Mouse (Mus musculus) stomach, embryonic 15.5 days (tissue): ENCODE measurements around the gene Ube3b. TPM values are rescaled to one million over a fixed set of nuclear protein-coding genes. Genes with fewer than 3 reads are reported as not detected.
A peak's percentile ranks its signal among the peaks of the same experiment; 100 is the strongest.

Experiments used
- ATAC-seq: fragments of 200-750 bp; cut with Nextera tagmentation; 2 replicates; pipeline ENCODE4 v1.8.0; 2017; ENCODE audit warnings: low read depth, moderate number of reproducible peaks, moderate TSS enrichment; ENCODE audit not compliant: insufficient read depth, low FRiP score
- H3K27ac ChIP-seq: fragments of 300-500 bp; sonication (generic); 2 replicates; pipeline ENCODE4 v1.5.1; 2015; ENCODE audit warnings: mild to moderate bottlenecking, inconsistent platforms
- H3K27me3 ChIP-seq: fragments of 300-500 bp; sonication (generic); replicated peaks from 2 replicates; pipeline ENCODE4 v1.6.1; 2015; ENCODE audit warnings: inconsistent platforms
- H3K36me3 ChIP-seq: fragments of 300-500 bp; sonication (generic); 2 replicates; pipeline ENCODE4 v1.6.1; 2015; ENCODE audit warnings: inconsistent platforms
- H3K4me1 ChIP-seq: fragments of 300-500 bp; sonication (generic); 2 replicates; pipeline ENCODE4 v1.6.1; 2015; ENCODE audit warnings: inconsistent platforms
- H3K4me2 ChIP-seq: fragments of 300-500 bp; sonication (generic); 2 replicates; pipeline ENCODE4 v1.6.1; 2015; ENCODE audit warnings: mild to moderate bottlenecking, inconsistent platforms
- H3K4me3 ChIP-seq: fragments of 300-500 bp; sonication (generic); replicated peaks from 2 replicates; pipeline ENCODE4 v1.5.1; 2015; ENCODE audit warnings: inconsistent platforms
- H3K9ac ChIP-seq: fragments of 300-500 bp; sonication (generic); 2 replicates; pipeline ENCODE4 v1.6.1; 2015; ENCODE audit warnings: inconsistent platforms
- H3K9me3 ChIP-seq: fragments of 300-500 bp; sonication (generic); 2 replicates; pipeline ENCODE4 v1.6.1; 2016; ENCODE audit warnings: inconsistent platforms
- WGBS: fragments of 180-500 bp; shearing (Covaris S2); methylation state at CpG from one replicate; pipeline ENCODE4 v1.1.7; 2015; 5-methylcytosine and 5-hydroxymethylcytosine counted together
- polyA plus RNA-seq: library from polyadenylated mRNA; unstranded; fragments of >200 nt; fragmentation: Nextera tagmentation; extraction: Ambion mirVana; gene quantifications from 2 replicates; pipeline ENCODE4 v1.2.1, GENCODE M21; 2015

Gene Ube3b
- polyA plus RNA-seq, 1 experiment from 2014 or later: 36.1 TPM

DNA sequence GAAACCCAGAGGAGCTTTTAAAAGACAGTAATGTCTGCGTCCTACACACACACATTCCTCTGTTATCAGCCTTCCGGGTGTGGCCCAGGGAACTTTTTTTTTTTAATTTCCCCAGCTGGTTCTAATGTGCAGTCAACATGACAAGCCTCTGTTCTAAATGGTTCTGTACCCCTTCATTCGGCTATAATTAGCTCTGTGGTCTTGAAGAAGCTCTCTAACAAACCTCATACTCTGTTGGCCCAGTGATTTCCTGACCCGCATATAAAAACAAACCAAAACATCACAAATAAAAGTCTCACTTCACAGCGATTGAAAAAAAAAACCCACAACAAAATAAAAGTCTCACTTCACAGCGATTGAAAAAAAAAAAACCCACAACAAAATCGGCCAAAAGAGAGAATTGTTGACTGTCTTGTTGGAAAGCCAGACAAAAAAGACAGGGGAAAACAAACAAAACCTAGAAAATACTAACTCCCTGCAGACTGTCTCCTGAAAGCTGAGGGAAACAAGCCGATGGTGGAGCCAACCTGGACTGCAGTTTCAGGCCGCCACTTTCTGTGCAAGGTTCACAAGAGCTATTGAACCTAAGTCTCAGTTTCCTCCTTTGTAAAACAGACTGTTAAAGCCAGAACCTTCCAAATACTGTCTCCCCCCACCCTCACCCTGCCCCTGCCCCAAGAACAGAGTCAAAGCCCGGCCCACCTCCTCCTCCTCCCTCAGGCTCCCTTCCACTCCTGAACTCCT, 2.1 kb upstream of the Ube3b start:
- no peaks in the 10 kb centered on the region for H3K9me3 ChIP-seq
- H3K4me2 ChIP-seq: peak overlapping the region; percentile 76
- H3K9ac ChIP-seq: no peak overlapping the region
- no peak for ATAC-seq
- peaks cover 16% of the 10 kb centered on the region; the same call in 1 of the 2 replicates for H3K36me3 ChIP-seq
- peaks cover 64% of the 10 kb centered on the region for H3K4me1 ChIP-seq
- WGBS: 45% methylated on average over 10 of the region's 10 CpGs
- peak overlapping the region; percentile 91 for H3K27ac ChIP-seq
- no peaks in the 10 kb centered on the region for H3K27me3 ChIP-seq
- H3K4me3 ChIP-seq: peak overlapping the region; percentile 89

DNA sequence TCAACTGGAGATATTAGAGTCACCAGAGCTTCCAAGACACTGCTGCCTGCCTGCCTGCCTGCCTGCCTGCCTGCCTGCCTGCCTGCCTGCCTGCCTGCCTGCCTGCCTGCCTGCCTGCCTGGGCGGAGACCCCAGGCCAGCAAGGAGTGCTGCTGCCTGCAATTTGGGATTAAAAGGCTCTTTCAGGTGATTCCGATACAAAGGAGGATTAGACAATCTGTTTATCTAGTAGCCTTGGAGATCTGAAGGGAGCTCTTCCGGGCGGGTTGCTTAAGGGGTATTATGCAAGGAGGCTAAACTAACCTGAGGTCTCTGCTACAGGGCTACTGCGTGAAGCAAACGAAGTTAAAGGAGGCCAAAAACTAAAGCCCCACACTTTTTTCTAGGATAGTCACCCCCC, 1.5 kb upstream of the Ube3b start:
- peaks cover 58% of the 10 kb centered on the region for H3K4me1 ChIP-seq
- WGBS: 36% methylated on average over 6 of the region's 6 CpGs

DNA sequence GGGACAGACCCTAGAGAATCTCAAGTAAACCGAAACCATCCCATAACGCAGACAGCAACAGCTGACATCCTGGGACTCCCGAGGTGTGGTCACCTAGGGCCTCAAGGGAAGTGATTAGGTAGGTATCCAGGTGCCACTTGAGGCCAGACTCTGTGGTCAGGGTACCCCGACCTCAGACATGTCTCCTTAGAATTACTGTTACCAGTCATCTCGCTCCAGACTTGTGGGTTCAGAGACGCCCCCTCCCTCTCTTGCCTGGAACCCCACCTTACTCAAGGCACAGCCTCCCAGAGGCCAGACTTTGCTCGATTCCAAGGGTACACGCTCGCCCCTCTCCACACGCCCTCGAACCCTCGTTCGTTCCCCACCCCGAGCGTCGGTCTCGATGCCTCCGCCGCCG, 644 bp upstream of the Ube3b start:
- Histone ChIP-seq H3K4me3 (peak overlapping the region; percentile 89), H3K27me3 (no peaks in the 10 kb centered on the region), H3K9ac (peak overlapping the region; percentile 76), H3K27ac (peak overlapping the region; percentile 91), H3K9me3 (no peaks in the 10 kb centered on the region), H3K4me2 (peak overlapping the region; percentile 76), H3K4me1 (peaks cover 50% of the 10 kb centered on the region), H3K36me3 (peaks cover 10% of the 10 kb centered on the region; the same call in 1 of the 2 replicates)
- 1% methylated on average over 20 of the region's 20 CpGs for WGBS
- peak; percentile 19; the same call in 1 of the 2 replicates for ATAC-seq

More for the DNA sequence above, 1.5 kb upstream of the Ube3b start:
- Histone ChIP-seq H3K27me3 (no peaks in the 10 kb centered on the region), H3K4me3 (peak overlapping the region; percentile 89), H3K36me3 (0 out of 2 replicates have a peak, but pooled peaks cover 10% of the 10 kb centered on the region), H3K9me3 (no peaks in the 10 kb centered on the region), H3K27ac (peak overlapping the region; percentile 91), H3K4me2 (peak overlapping the region; percentile 76), H3K9ac (no peak overlapping the region)
- no peak for ATAC-seq

DNA sequence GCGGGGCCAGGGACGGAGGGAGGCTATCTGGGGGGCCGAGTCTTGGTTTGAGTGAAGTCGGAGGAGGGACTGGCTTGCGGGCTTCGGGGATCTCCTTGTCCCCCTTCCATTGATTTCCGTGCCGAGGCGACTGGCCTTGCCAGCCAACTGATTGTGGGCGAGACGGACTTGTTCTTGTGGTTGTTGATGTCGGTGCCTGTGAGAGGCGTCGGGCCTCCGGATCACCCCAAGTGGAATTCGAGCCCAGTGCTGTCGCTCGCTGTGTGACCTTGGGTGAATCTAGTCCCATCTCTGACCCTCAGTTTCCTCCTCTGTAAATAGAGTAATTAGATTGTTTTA, 575 bp downstream of the Ube3b start:
- peak overlapping the region; percentile 91 for H3K27ac ChIP-seq
- no peaks in the 10 kb centered on the region for H3K9me3 ChIP-seq
- H3K27me3 ChIP-seq: no peaks in the 10 kb centered on the region
- H3K4me3 ChIP-seq: peak overlapping the region; percentile 89
- WGBS: under 1% methylated on average over 18 of the region's 18 CpGs
- peak; percentile 4; the same call in 1 of the 2 replicates for ATAC-seq
- peak overlapping the region; percentile 99 for H3K9ac ChIP-seq
- H3K4me1 ChIP-seq: peaks cover 44% of the 10 kb centered on the region
- H3K36me3 ChIP-seq: peaks cover 16% of the 10 kb centered on the region
- H3K4me2 ChIP-seq: peak overlapping the region; percentile 76

DNA sequence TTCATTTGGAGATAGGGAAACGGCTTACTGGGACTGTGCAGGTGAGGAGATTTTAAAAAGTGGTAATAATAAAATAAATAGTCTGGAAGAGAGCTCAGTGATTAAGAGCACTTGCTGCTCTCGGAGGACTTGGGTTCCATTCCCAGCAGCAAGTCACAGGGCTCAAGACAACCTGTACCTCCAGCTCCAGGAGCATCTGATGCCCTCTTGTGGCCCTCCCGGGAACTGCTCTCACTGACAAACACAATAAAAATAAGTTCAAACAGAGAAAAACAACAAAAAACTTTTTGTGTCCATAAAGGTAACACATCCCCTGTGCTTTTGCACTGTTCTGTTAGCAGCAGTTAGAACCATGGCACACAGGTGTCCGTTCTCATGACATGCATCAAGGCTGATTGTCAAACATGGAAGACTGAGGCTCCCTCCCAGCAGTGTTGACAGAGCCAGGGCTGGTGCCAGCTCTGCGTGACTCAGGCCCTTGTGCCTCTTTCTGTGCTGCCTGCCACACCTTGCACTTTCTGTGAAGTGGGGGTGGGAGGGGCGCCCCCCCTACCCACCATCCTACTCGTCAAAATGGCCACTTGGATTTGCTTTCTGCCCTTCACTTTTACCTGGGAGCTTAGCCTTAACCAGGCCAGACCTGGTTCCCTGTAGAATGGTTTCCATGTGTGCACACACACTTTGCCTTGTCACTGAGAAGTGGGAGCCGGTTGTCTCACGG, 2.9 kb downstream of the Ube3b start:
- Histone ChIP-seq H3K27me3 (no peaks in the 10 kb centered on the region), H3K9ac (no peak overlapping the region), H3K36me3 (peaks cover 32% of the 10 kb centered on the region), H3K4me2 (no peak overlapping the region), H3K9me3 (no peaks in the 10 kb centered on the region), H3K4me3 (no peak overlapping the region), H3K27ac (no peak overlapping the region), H3K4me1 (peaks cover 22% of the 10 kb centered on the region)
- no peak for ATAC-seq
- 83% methylated on average over 9 of the region's 9 CpGs for WGBS

DNA sequence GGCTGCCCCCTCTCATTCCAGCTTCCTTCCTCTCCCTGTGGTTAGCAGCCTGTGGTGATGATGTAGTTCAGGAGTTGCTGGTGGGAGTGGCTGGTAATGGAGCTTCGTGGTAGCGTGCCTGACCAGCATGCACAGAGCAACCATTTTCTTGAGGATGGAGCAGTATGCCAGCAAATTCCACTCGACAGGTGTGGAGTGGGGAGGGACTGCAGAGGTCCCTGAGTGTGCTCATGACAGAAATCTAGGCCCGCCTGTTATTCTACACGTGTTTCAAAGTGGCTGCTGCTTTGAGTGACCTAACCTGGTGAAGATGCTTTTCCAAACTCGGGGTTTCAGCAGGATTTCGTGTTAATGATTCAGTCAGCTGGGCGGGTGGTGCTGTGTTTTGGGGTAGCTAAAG, 4.0 kb downstream of the Ube3b start:
- WGBS: 91% methylated on average over 8 of the region's 8 CpGs
- no peaks in the 10 kb centered on the region for H3K9me3 ChIP-seq
- H3K4me2 ChIP-seq: no peak overlapping the region
- H3K4me3 ChIP-seq: no peak overlapping the region
- H3K9ac ChIP-seq: no peak overlapping the region
- H3K36me3 ChIP-seq: peaks cover 42% of the 10 kb centered on the region
- no peak for ATAC-seq
- no peaks in the 10 kb centered on the region for H3K27me3 ChIP-seq
- H3K27ac ChIP-seq: no peak overlapping the region
- peaks cover 12% of the 10 kb centered on the region for H3K4me1 ChIP-seq

DNA sequence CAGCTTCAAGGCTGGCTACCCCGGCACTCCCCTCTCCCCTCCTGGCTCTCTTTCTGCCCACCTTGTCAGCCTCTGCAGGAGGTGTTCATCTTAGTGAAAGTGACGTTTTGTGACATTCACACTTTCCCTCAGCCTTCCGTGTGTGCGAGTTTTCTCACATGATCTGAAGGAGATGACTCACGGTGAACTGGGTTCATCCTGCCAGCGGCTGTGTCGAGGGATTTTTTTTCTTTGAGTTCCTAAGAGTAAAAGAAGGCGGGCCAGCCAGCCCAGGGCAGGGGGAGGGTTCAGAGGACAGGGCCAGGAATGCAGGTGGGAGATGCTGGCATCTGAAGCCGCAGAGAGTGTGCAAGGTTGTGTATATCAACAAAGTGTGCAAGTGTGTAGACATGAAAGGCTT, 12.8 kb downstream of the Ube3b start:
- H3K27me3 ChIP-seq: no peaks in the 10 kb centered on the region
- H3K36me3 ChIP-seq: peaks cover 70% of the 10 kb centered on the region
- H3K4me3 ChIP-seq: no peak overlapping the region
- H3K4me2 ChIP-seq: no peak overlapping the region
- H3K9ac ChIP-seq: no peak overlapping the region
- H3K9me3 ChIP-seq: no peaks in the 10 kb centered on the region
- H3K4me1 ChIP-seq: no peaks in the 10 kb centered on the region
- H3K27ac ChIP-seq: no peak overlapping the region
- WGBS: 76% methylated on average over 9 of the region's 9 CpGs
- no peak for ATAC-seq

DNA sequence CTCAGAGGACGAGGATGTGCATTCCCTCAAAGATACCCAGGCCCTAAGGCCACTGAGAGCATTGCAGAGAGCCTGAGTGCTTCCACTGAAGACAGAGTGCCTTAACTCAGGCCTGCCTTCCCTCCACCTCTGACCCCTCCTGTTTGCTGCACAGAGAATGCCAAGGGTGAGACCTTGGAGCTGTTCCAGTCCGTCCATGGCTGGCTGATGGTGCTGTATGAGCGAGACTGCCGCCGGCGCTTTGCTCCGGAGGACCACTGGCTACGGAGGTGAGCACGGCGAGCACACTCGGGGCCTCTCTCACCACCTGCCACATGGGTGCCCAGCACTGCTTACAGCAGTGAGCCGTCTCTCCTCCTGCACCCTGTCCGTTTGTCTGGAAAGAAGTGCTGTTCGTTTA, 26.2 kb downstream of the Ube3b start:
- WGBS: 93% methylated on average over 14 of the region's 14 CpGs
- no peak for ATAC-seq
- no peak overlapping the region for H3K27ac ChIP-seq

DNA sequence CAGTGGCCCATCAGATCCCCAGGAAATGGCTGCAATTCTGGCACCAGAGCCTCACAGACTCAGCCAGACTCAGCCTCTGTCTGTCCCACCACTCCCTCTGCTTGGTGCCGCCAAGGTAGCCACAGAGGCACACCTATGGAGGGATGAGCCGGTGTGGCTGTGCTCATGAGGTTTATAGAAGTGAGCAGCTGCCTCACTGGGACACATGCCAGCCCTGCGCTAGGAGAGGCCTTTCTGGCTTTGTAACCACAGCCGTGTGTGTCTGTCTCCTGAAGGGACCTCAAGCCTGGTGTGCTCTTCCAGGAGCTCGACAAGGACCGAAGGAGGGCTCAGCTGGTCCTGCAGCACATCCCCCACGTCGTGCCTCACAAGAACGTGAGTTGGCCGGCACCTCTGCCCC, 26.9 kb downstream of the Ube3b start:
- Histone ChIP-seq H3K9ac (no peak overlapping the region), H3K4me3 (no peak overlapping the region), H3K4me1 (no peaks in the 10 kb centered on the region), H3K27ac (no peak overlapping the region), H3K36me3 (peaks cover 93% of the 10 kb centered on the region), H3K4me2 (no peak overlapping the region), H3K27me3 (no peaks in the 10 kb centered on the region), H3K9me3 (no peaks in the 10 kb centered on the region)
- ATAC-seq: no peak
- 79% methylated on average over 10 of the region's 10 CpGs for WGBS

More for the DNA sequence above, 26.2 kb downstream of the Ube3b start:
- H3K4me1 ChIP-seq: no peaks in the 10 kb centered on the region
- H3K4me2 ChIP-seq: no peak overlapping the region
- H3K9me3 ChIP-seq: no peaks in the 10 kb centered on the region
- H3K27me3 ChIP-seq: no peaks in the 10 kb centered on the region
- H3K9ac ChIP-seq: no peak overlapping the region
- H3K36me3 ChIP-seq: peaks cover 93% of the 10 kb centered on the region
- no peak overlapping the region for H3K4me3 ChIP-seq

DNA sequence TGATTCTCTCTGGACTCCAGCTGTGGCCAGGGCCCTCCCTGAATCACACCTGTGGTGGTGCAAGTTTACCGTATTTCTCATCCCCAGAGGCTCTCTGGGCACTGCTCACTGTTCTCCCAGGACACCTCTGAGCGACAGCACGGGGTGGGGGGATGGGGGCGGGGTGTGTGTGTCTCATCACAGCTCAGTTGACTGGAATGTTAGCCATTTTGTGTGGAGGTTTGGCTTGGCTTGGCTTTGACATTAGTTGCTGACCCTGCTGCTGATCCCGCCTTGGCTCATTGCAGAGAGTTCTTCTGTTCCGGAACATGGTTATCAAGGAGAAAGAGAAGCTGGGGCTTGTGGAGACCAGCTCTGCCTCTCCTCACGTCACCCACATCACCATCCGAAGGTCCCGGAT, 27.4 kb downstream of the Ube3b start:
- Histone ChIP-seq H3K4me1 (no peaks in the 10 kb centered on the region), H3K27me3 (no peaks in the 10 kb centered on the region), H3K4me2 (no peak overlapping the region), H3K9me3 (no peaks in the 10 kb centered on the region), H3K36me3 (peaks cover 93% of the 10 kb centered on the region), H3K9ac (no peak overlapping the region), H3K27ac (no peak overlapping the region), H3K4me3 (no peak overlapping the region)
- 90% methylated on average over 9 of the region's 9 CpGs for WGBS
- no peak for ATAC-seq

DNA sequence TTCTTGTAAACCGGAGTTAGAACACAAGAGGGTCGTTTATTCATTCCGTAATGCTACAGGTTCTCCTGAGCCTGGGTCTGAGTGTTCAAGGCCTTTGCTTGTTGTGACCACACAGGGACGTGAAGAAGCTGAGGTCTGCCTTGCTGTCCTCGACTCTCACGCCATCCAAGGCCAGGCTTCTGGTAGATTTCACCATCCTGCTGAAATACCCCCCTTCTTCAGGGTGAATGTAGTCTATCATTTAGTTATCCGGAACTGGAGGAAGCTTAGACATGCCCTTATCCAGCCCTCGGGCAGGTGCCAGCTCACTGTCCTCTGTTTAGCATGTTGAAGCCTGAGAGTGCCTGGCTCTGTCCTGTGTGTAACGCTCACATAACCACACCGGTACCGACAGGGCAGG, 28.4 kb downstream of the Ube3b start:
- no peaks in the 10 kb centered on the region for H3K9me3 ChIP-seq

DNA sequence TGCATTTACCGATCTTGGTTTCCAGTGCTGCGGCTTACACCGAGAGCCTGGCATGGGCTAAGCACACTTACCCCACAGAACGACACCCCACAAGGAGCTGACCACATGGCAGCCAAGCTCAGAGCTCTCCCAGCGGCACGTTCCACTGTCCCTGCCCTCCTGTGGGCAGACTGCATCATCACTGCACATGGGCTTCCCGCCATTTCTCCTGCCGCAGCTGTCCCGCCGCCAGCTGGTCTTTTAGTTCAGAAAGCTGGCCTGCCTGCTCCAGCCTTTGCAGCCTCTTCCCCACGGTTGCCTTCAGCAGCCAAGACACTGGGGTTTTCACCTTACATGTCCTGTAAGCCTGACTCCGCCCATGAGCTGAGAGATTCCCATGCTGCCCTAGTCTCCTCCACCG, 30.0 kb downstream of the Ube3b start:
- Histone ChIP-seq H3K27ac (no peak overlapping the region), H3K4me3 (no peak overlapping the region), H3K36me3 (peaks cover 85% of the 10 kb centered on the region), H3K27me3 (no peaks in the 10 kb centered on the region), H3K4me1 (0 out of 2 replicates have a peak, but pooled peaks cover 4% of the 10 kb centered on the region), H3K9me3 (no peaks in the 10 kb centered on the region), H3K9ac (no peak overlapping the region), H3K4me2 (no peak overlapping the region)
- ATAC-seq: no peak
- 85% methylated on average over 13 of the region's 13 CpGs for WGBS

More for the DNA sequence above, 28.4 kb downstream of the Ube3b start:
- no peaks in the 10 kb centered on the region for H3K27me3 ChIP-seq
- H3K27ac ChIP-seq: no peak overlapping the region
- H3K36me3 ChIP-seq: peaks cover 90% of the 10 kb centered on the region
- no peak for ATAC-seq
- H3K4me1 ChIP-seq: 0 out of 2 replicates have a peak, but pooled peaks cover 4% of the 10 kb centered on the region
- H3K4me3 ChIP-seq: no peak overlapping the region
- WGBS: 90% methylated on average over 11 of the region's 11 CpGs
- H3K4me2 ChIP-seq: no peak overlapping the region
- no peak overlapping the region for H3K9ac ChIP-seq
